Mouse (Mus musculus) lung, adult 2 months (tissue): Measurements from ENCODE around the gene Dhrs7.

Experiments used
- CTCF ChIP-seq: fragments of 200-500 bp; IDR thresholded peaks from 2 replicates; pipeline ENCODE4 v1.5.1; 2011; ENCODE audit warnings: mild to moderate bottlenecking, low read length, control low read depth; ENCODE audit not compliant: insufficient read depth
- POLR2A ChIP-seq: fragments of 200-500 bp; IDR thresholded peaks from 2 replicates; pipeline ENCODE4 v1.6.1; 2011; ENCODE audit warnings: low read depth, mild to moderate bottlenecking, control low read depth, low read length, borderline replicate concordance; ENCODE audit errors: extremely low read depth

DNA sequence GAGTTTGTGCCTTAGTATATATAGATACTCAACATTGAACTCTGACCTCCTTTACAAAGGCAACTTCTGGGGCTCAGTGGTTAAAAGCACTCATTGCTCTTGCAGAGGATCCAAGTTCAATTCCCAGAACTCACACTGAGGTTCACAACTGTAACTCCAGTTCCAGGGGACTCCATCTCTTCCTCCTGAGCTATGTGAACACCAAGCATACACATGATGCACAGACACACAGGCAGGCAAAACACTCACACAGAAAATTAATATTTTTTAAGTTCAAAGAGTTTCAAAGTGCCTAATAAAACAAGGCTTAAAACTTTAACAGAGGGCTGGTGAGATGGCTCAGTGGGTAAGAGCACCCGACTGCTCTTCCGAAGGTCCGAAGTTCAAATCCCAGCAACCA, 18.9 kb upstream of the Dhrs7 start:
- no peak for TF ChIP-seq CTCF
- TF ChIP-seq POLR2A, result no peak
